Mouse (Mus musculus) spleen, adult 2 months (tissue): ENCODE measurements around the gene Corin.

Experiments used
- CTCF ChIP-seq: fragments of 200-500 bp; IDR thresholded peaks from 2 replicates; pipeline ENCODE4 v1.5.1; 2011; ENCODE audit warnings: mild to moderate bottlenecking, inconsistent platforms; ENCODE audit not compliant: insufficient read depth, insufficient read length, insufficient replicate concordance; ENCODE audit errors: extremely low read depth
- POLR2A ChIP-seq: fragments of 200-500 bp; IDR thresholded peaks from 2 replicates; pipeline ENCODE4 v1.6.1; 2011; ENCODE audit warnings: low read depth, low read length, inconsistent platforms

- TF ChIP-seq CTCF (no peak), POLR2A (no peak)
These were observed 138.5 kb downstream of the Corin start for GRCm38 (mm10) chr5:72365801-72366200.
